Mouse (Mus musculus): Measurements from ENCODE around the gene Gsg1. TPM values are rescaled to one million over a fixed set of nuclear protein-coding genes. Genes with fewer than 3 reads are reported as not detected.
A peak's percentile ranks its signal among the peaks of the same experiment; 100 is the strongest.

The Gsg1 gene
- total RNA-seq, 2 experiments from 2014 or later: 0.29 TPM; not detected in 1

- no peak for DNase-seq
- intact Hi-C loops (cut with DNase I; ENCODE audit: low total_unique reads): no loop called here
These were observed 10.0 kb upstream of the Gsg1 start for GRCm38 (mm10) chr6:135264136-135264535.

- intact Hi-C loops (cut with DNase I; ENCODE audit: low total_unique reads): no loop called here
- no peak for DNase-seq
These were observed 8.4 kb upstream of the Gsg1 start for GRCm38 (mm10) chr6:135262565-135262964.

GRCm38 (mm10) chr6:135261124-135261523 lies 7.0 kb upstream of the Gsg1 start:
- intact Hi-C loops (cut with DNase I; ENCODE audit: low total_unique reads): no loop called here
- no peak for DNase-seq

GRCm38 (mm10) chr6:135260435-135260834 lies 6.3 kb upstream of the Gsg1 start:
- DNase-seq: no peak
- intact Hi-C loops (cut with DNase I; ENCODE audit: low total_unique reads): no loop called here

GRCm38 (mm10) chr6:135252728-135253077 lies 1.4 kb downstream of the Gsg1 start:
- peak; percentile 82 for DNase-seq

GRCm38 (mm10) chr6:135251849-135252727 lies 2.1 kb downstream of the Gsg1 start:
- peak; percentile 24 for DNase-seq
- intact Hi-C loops (cut with DNase I; ENCODE audit: low total_unique reads): loop anchor here (5.0 kb wide), 1 partner anchor 125 kb away; no protein-coding TSS in a partner anchor

More at GRCm38 (mm10) chr6:135252728-135253077, 1.4 kb downstream of the Gsg1 start:
- intact Hi-C loops (cut with DNase I; ENCODE audit: low total_unique reads): loop anchor here (5.0 kb wide), 1 partner anchor 125 kb away; no protein-coding TSS in a partner anchor

- DNase-seq: no peak
- intact Hi-C loops (cut with DNase I; ENCODE audit: low total_unique reads): loop anchor here (5.0 kb wide), 1 partner anchor 126 kb away; no protein-coding TSS in a partner anchor
These were observed 3.0 kb downstream of the Gsg1 start for GRCm38 (mm10) chr6:135250926-135251699.

GRCm38 (mm10) chr6:135249846-135250531 lies 4.2 kb downstream of the Gsg1 start:
- intact Hi-C loops (cut with DNase I; ENCODE audit: low total_unique reads): loop anchor here (5.0 to 10.0 kb wide), 2 partner anchors 95 to 127 kb away; no protein-coding TSS in a partner anchor
- DNase-seq: peak; percentile 79

GRCm38 (mm10) chr6:135247861-135248260 lies 6.3 kb downstream of the Gsg1 start:
- intact Hi-C loops (cut with DNase I; ENCODE audit: low total_unique reads): loop anchor here (10.0 kb wide), 1 partner anchor 93 kb away; no protein-coding TSS in a partner anchor
- DNase-seq: no peak

- intact Hi-C loops (cut with DNase I; ENCODE audit: low total_unique reads): loop anchor here (10.0 kb wide), 1 partner anchor 91 kb away; no protein-coding TSS in a partner anchor
- no peak for DNase-seq
These were observed 8.6 kb downstream of the Gsg1 start for GRCm38 (mm10) chr6:135245586-135245985.

GRCm38 (mm10) chr6:135240361-135240760 lies 13.8 kb downstream of the Gsg1 start:
- no peak for DNase-seq
- intact Hi-C loops (cut with DNase I; ENCODE audit: low total_unique reads): loop anchor here (10.0 kb wide), 1 partner anchor 86 kb away; no protein-coding TSS in a partner anchor

- no peak for DNase-seq
- intact Hi-C loops (cut with DNase I; ENCODE audit: low total_unique reads): loop anchor here (10.0 kb wide), 1 partner anchor 143 kb away; no protein-coding TSS in a partner anchor
These were observed 15.9 kb downstream of the Gsg1 start for GRCm38 (mm10) chr6:135238211-135238610.

- intact Hi-C loops (cut with DNase I; ENCODE audit: low total_unique reads): loop anchor here (10.0 kb wide), 1 partner anchor 143 kb away; no protein-coding TSS in a partner anchor
These were observed 16.8 kb downstream of the Gsg1 start for GRCm38 (mm10) chr6:135237326-135237725.

GRCm38 (mm10) chr6:135236576-135236975 lies 17.6 kb downstream of the Gsg1 start:
- DNase-seq: no peak
- intact Hi-C loops (cut with DNase I; ENCODE audit: low total_unique reads): loop anchor here (10.0 kb wide), 1 partner anchor 142 kb away; no protein-coding TSS in a partner anchor

More at GRCm38 (mm10) chr6:135237326-135237725, 16.8 kb downstream of the Gsg1 start:
- DNase-seq: peak; percentile 14

- intact Hi-C loops (cut with DNase I; ENCODE audit: low total_unique reads): loop anchor here (10.0 kb wide), 1 partner anchor 141 kb away; no protein-coding TSS in a partner anchor
- DNase-seq: no peak
These were observed 18.4 kb downstream of the Gsg1 start for GRCm38 (mm10) chr6:135235742-135236141.

- intact Hi-C loops (cut with DNase I; ENCODE audit: low total_unique reads): loop anchor here (10.0 kb wide), 1 partner anchor 138 kb away; no protein-coding TSS in a partner anchor
- DNase-seq: no peak
These were observed 21.5 kb downstream of the Gsg1 start for GRCm38 (mm10) chr6:135232443-135233182.

GRCm38 (mm10) chr6:135230586-135230985 lies 23.6 kb downstream of the Gsg1 start:
- DNase-seq: no peak
- intact Hi-C loops (cut with DNase I; ENCODE audit: low total_unique reads): loop anchor here (10.0 kb wide), 1 partner anchor 136 kb away; no protein-coding TSS in a partner anchor

- DNase-seq: no peak
- intact Hi-C loops (cut with DNase I; ENCODE audit: low total_unique reads): no loop called here
These were observed 25.6 kb downstream of the Gsg1 start for GRCm38 (mm10) chr6:135228465-135228941.

All from gastrocnemius, postnatal 14 days (tissue).